ENCODE assay signal across 8 mouse cellular contexts in the genomic region with DNA sequence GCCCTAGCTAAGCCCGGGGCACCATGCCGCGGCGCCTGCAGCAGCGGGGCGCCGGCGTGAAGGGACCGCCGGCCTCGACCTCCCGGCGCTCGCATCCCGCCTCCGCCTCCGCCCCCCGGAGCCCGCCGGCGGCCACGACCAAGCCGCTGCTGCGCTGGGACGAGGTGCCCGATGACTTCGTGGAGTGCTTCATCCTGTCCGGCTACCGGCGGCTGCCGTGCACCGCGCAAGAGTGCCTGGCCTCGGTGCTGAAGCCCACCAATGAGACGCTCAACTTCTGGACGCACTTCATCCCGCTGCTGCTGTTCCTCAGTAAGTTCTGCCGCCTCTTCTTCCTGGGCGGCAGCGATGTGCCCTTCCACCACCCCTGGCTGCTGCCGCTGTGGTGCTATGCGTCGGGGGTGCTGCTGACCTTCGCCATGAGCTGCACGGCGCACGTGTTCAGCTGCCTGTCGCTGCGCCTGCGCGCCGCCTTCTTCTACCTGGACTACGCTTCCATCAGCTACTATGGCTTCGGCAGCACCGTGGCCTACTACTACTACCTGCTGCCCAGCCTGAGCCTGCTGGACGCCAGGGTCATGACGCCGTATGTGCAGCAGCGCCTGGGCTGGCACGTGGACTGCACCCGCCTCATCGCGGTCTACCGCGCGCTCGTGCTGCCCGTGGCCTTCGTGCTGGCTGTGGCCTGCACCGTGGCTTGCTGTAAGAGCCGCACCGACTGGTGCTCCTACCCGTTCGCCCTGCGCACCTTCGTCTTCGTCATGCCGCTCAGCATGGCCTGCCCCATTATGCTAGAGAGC. TPM values are rescaled to one million over a fixed set of nuclear protein-coding genes. Genes with fewer than 3 reads are reported as not detected.
A peak's percentile ranks its signal among the peaks of the same experiment; 100 is the strongest.
DNase-seq lines count a peak whose midpoint lies in the region; ATAC-seq and TF ChIP-seq lines count a peak whose summit lies in the region.

No protein-coding gene starts in this region.

- DNase-seq in adrenal gland, postnatal 36 days = peak; percentile 28 to 40
- peak; percentile 67 to 68 for DNase-seq in heart, postnatal 10 days
- DNase-seq in kidney, postnatal 36 days = peak; percentile 74 to 77
- no peak for DNase-seq in liver, embryonic 13.5 days
- peak; percentile 38 to 70 for DNase-seq in right cerebral cortex, postnatal 36 days (ENCODE audit: low spot score in 2 of 2)
- no peak for DNase-seq in ovary, postnatal 14 days (ENCODE audit: low spot score)

- no peak for TF ChIP-seq POLR2A in ES-Bruce4 (IDR thresholded peaks at IDR 0.05; ENCODE audit: insufficient read depth, low read length)

- H3K27ac ChIP-seq in ES-Bruce4 (ENCODE audit: insufficient read depth, low read length) = no peak overlapping the region
- no peak overlapping the region for H3K27ac ChIP-seq in embryonic facial prominence, embryonic 15.5 days (replicated peaks)
- peak overlapping the region; percentile 80 for H3K27ac ChIP-seq in liver, embryonic 13.5 days

- peak; percentile 21 for ATAC-seq in embryonic facial prominence, embryonic 15.5 days (ENCODE audit: insufficient number of reproducible peaks, low FRiP score, low TSS enrichment, low read depth)
- ATAC-seq in liver, embryonic 13.5 days (ENCODE audit: low read depth) = no peak

- intact Hi-C loops in heart, postnatal 10 days (cut with DNase I) = loop anchor here (5.0 kb wide), 2 partner anchors 77 to 107 kb away; a partner anchor contains a TSS

- H3K4me2 ChIP-seq in embryonic facial prominence, embryonic 15.5 days (replicated peaks) = peak overlapping the region; percentile 95
- H3K4me2 ChIP-seq in liver, embryonic 13.5 days = peak overlapping the region; percentile 88

- no peaks in the 10 kb centered on the region for H3K36me3 ChIP-seq in ES-Bruce4 (ENCODE audit: control insufficient read depth, insufficient read depth, low read length, poor library complexity, severe bottlenecking)
- no peaks in the 10 kb centered on the region for H3K36me3 ChIP-seq in embryonic facial prominence, embryonic 15.5 days
- peaks cover 7% of the 10 kb centered on the region; the same call in 1 of the 2 replicates for H3K36me3 ChIP-seq in liver, embryonic 13.5 days

- peak overlapping the region; percentile 86 for H3K9ac ChIP-seq in ES-Bruce4 (ENCODE audit: low read depth, poor library complexity, severe bottlenecking)
- no peak overlapping the region for H3K9ac ChIP-seq in embryonic facial prominence, embryonic 15.5 days
- peak overlapping the region; percentile 77 for H3K9ac ChIP-seq in liver, embryonic 13.5 days

- TF ChIP-seq EP300 in ES-Bruce4 (IDR thresholded peaks at IDR 0.05; ENCODE audit: insufficient read depth, low read depth, low read length) = no peak

- peaks cover 21% of the 10 kb centered on the region for H3K27me3 ChIP-seq in ES-Bruce4 (ENCODE audit: control insufficient read depth, insufficient read depth, low read length, poor library complexity, severe bottlenecking)
- peaks cover 76% of the 10 kb centered on the region for H3K27me3 ChIP-seq in embryonic facial prominence, embryonic 15.5 days
- H3K27me3 ChIP-seq in liver, embryonic 13.5 days = peaks cover 78% of the 10 kb centered on the region

- no peak for TF ChIP-seq CTCF in ES-Bruce4 (IDR thresholded peaks at IDR 0.05; ENCODE audit: low read depth, low read length)

- 14% methylated on average over 77 of the region's 78 CpGs for WGBS in embryonic facial prominence, embryonic 15.5 days
- WGBS in liver, embryonic 13.5 days (ENCODE audit: insufficient replicate concordance) = 13% methylated on average over 77 of the region's 78 CpGs

- peak overlapping the region; percentile 45 for H3K4me3 ChIP-seq in ES-Bruce4 (ENCODE audit: low read depth, low read length)
- H3K4me3 ChIP-seq in embryonic facial prominence, embryonic 15.5 days (replicated peaks) = peak overlapping the region; percentile 65
- peak overlapping the region; percentile 70 for H3K4me3 ChIP-seq in liver, embryonic 13.5 days (replicated peaks)

- H3K4me1 ChIP-seq in ES-Bruce4 (ENCODE audit: control insufficient read depth, insufficient read depth, low read length) = no peaks in the 10 kb centered on the region
- H3K4me1 ChIP-seq in embryonic facial prominence, embryonic 15.5 days = peaks cover 13% of the 10 kb centered on the region
- H3K4me1 ChIP-seq in liver, embryonic 13.5 days (replicated peaks) = peaks cover 63% of the 10 kb centered on the region

- no peaks in the 10 kb centered on the region; the same call in 1 of the 2 replicates for H3K9me3 ChIP-seq in ES-Bruce4 (replicated peaks; ENCODE audit: control insufficient read depth, insufficient read depth, low read length, poor library complexity, severe bottlenecking)
- H3K9me3 ChIP-seq in embryonic facial prominence, embryonic 15.5 days (replicated peaks) = no peaks in the 10 kb centered on the region
- no peaks in the 10 kb centered on the region for H3K9me3 ChIP-seq in liver, embryonic 13.5 days (replicated peaks)

RNA-seq across cellular contexts. Expression of a gene that starts 0.7 kb away (rescaled TPM):
- 0.15 and 0.30 TPM in 2 replicates for polyA plus RNA-seq in ES-Bruce4 (2011; ENCODE audit: insufficient read depth, insufficient read length, low read depth, missing spikeins)
- 1 to 10 TPM; 6.1 to 6.9 TPM for total RNA-seq in adrenal gland, postnatal 36 days (2021)
- polyA plus RNA-seq in embryonic facial prominence, embryonic 15.5 days (2015; fragmentation: Nextera tagmentation; extraction: Ambion mirVana) = 0.23 and 0.24 TPM in 2 replicates
- 10 to 100 TPM; 45.9 to 56.3 TPM for total RNA-seq in heart, postnatal 10 days (2021)
- polyA plus RNA-seq in liver, embryonic 13.5 days (2015; fragmentation: Nextera tagmentation; extraction: Ambion mirVana) = 8.4 and 8.5 TPM in 2 replicates

RNA-seq across cellular contexts. Expression of a gene that starts 48.3 kb away (rescaled TPM):
- 173 and 190 TPM in 2 replicates for polyA plus RNA-seq in ES-Bruce4 (2011; ENCODE audit: insufficient read depth, insufficient read length, low read depth, missing spikeins)
- total RNA-seq in adrenal gland, postnatal 36 days (2021) = 10 to 100 TPM; 54.8 to 57.3 TPM
- polyA plus RNA-seq in embryonic facial prominence, embryonic 15.5 days (2015; fragmentation: Nextera tagmentation; extraction: Ambion mirVana) = 128 and 132 TPM in 2 replicates
- 10 to 100 TPM; 48.9 to 50.0 TPM for total RNA-seq in heart, postnatal 10 days (2021)
- polyA plus RNA-seq in liver, embryonic 13.5 days (2015; fragmentation: Nextera tagmentation; extraction: Ambion mirVana) = 87.5 and 114 TPM in 2 replicates

Comparison
In these comparisons a context has a peak if more than half of its experiments do, and no peak if none do; other contexts are left out.
1. DNase-seq: peak in adrenal gland, postnatal 36 days (2 of 2), heart, postnatal 10 days (2 of 2), kidney, postnatal 36 days (2 of 2) and right cerebral cortex, postnatal 36 days (2 of 2); none in liver, embryonic 13.5 days (single experiment) and ovary, postnatal 14 days (single experiment).
2. Peak in every context shown above with its lines, with median percentiles within 50 percentile points of each other: H3K4me3 ChIP-seq.